Mouse (Mus musculus) liver, embryonic 12.5 days (tissue): ENCODE measurements at regions not wholly inside any gene's neighbourhood (a gene's known extent, or its start where the extent isn't known, plus 50 kb on each side); places are given as distances from the start of the nearest gene placed in this dataset.

Source experiments
- ATAC-seq: fragments of 200-750 bp; cut with Nextera tagmentation; 2 replicates; pipeline ENCODE4 v1.8.0; 2017; ENCODE audit warnings: moderate number of reproducible peaks, mild to moderate bottlenecking, moderate library complexity
- H3K27ac ChIP-seq: fragments of 300-500 bp; sonication (generic); 2 replicates; pipeline ENCODE4 v1.5.1; 2016; ENCODE audit warnings: mild to moderate bottlenecking
- H3K27me3 ChIP-seq: fragments of 300-500 bp; sonication (generic); replicated peaks from 2 replicates; pipeline ENCODE4 v1.6.1; 2016; ENCODE audit warnings: mild to moderate bottlenecking, moderate library complexity
- H3K36me3 ChIP-seq: fragments of 300-500 bp; sonication (generic); 2 replicates; pipeline ENCODE4 v1.6.1; 2016; ENCODE audit warnings: mild to moderate bottlenecking, moderate library complexity
- H3K4me1 ChIP-seq: fragments of 300-500 bp; sonication (generic); 2 replicates; pipeline ENCODE4 v1.6.1; 2016
- H3K4me2 ChIP-seq: fragments of 300-500 bp; sonication (generic); 2 replicates; pipeline ENCODE4 v1.6.1; 2016; ENCODE audit warnings: mild to moderate bottlenecking, moderate library complexity
- H3K4me3 ChIP-seq: fragments of 300-500 bp; sonication (generic); 2 replicates; pipeline ENCODE4 v1.5.1; 2016; ENCODE audit warnings: mild to moderate bottlenecking, moderate library complexity
- H3K9ac ChIP-seq: fragments of 300-500 bp; sonication (generic); 2 replicates; pipeline ENCODE4 v1.6.1; 2016; ENCODE audit warnings: mild to moderate bottlenecking, moderate library complexity
- H3K9me3 ChIP-seq: fragments of 300-500 bp; sonication (generic); replicated peaks from 2 replicates; pipeline ENCODE4 v1.6.1; 2016; ENCODE audit warnings: mild to moderate bottlenecking, moderate library complexity
- WGBS: fragments of 180-500 bp; shearing (Covaris S2); methylation state at CpG from one replicate; pipeline ENCODE4 v1.1.7; 2016; ENCODE audit not compliant: insufficient replicate concordance; 5-methylcytosine and 5-hydroxymethylcytosine counted together

GRCm38 (mm10) chr13:47916456-47916855 is 344.6 kb upstream of the Id4 start:
- Histone ChIP-seq H3K36me3 (no peaks in the 10 kb centered on the region), H3K4me2 (no peak overlapping the region), H3K27ac (no peak overlapping the region), H3K27me3 (no peaks in the 10 kb centered on the region), H3K4me3 (no peak overlapping the region), H3K9ac (no peak overlapping the region), H3K9me3 (no peaks in the 10 kb centered on the region; the same call in 1 of the 2 replicates), H3K4me1 (no peaks in the 10 kb centered on the region)
- ATAC-seq = no peak
- WGBS = 75% methylated on average over 8 of the region's 8 CpGs

GRCm38 (mm10) chr13:47917370-47917769 is 343.7 kb upstream of the Id4 start:
- no peak overlapping the region for H3K9ac ChIP-seq
- H3K4me1 ChIP-seq = no peaks in the 10 kb centered on the region
- no peak overlapping the region for H3K4me2 ChIP-seq
- 81% methylated on average over 3 of the region's 3 CpGs for WGBS
- no peaks in the 10 kb centered on the region for H3K36me3 ChIP-seq
- H3K9me3 ChIP-seq = no peaks in the 10 kb centered on the region; the same call in 1 of the 2 replicates
- no peak overlapping the region for H3K4me3 ChIP-seq
- ATAC-seq = no peak
- no peaks in the 10 kb centered on the region for H3K27me3 ChIP-seq
- no peak overlapping the region for H3K27ac ChIP-seq

GRCm38 (mm10) chr13:47921044-47921443 is 340.0 kb upstream of the Id4 start:
- ATAC-seq = no peak
- H3K27me3 ChIP-seq = no peaks in the 10 kb centered on the region
- no peak overlapping the region for H3K4me3 ChIP-seq
- H3K27ac ChIP-seq = no peak overlapping the region
- H3K9ac ChIP-seq = no peak overlapping the region
- H3K4me2 ChIP-seq = no peak overlapping the region
- 40% methylated on average over 5 of the region's 5 CpGs for WGBS
- no peaks in the 10 kb centered on the region for H3K36me3 ChIP-seq
- H3K9me3 ChIP-seq = no peaks in the 10 kb centered on the region; the same call in 1 of the 2 replicates
- no peaks in the 10 kb centered on the region for H3K4me1 ChIP-seq

- Histone ChIP-seq H3K27ac (no peak overlapping the region), H3K27me3 (no peaks in the 10 kb centered on the region), H3K4me3 (no peak overlapping the region), H3K4me1 (no peaks in the 10 kb centered on the region), H3K36me3 (no peaks in the 10 kb centered on the region), H3K4me2 (no peak overlapping the region), H3K9me3 (no peaks in the 10 kb centered on the region), H3K9ac (no peak overlapping the region)
- 69% methylated on average over 2 of the region's 2 CpGs for WGBS
- no peak for ATAC-seq
These were observed 320.3 kb upstream of the Id4 start for GRCm38 (mm10) chr13:47940696-47941095.

GRCm38 (mm10) chr13:47942368-47942787 is 318.6 kb upstream of the Id4 start:
- 17% methylated on average over 8 of the region's 8 CpGs for WGBS
- Histone ChIP-seq H3K27me3 (no peaks in the 10 kb centered on the region), H3K36me3 (no peaks in the 10 kb centered on the region), H3K4me3 (no peak overlapping the region), H3K9ac (no peak overlapping the region), H3K9me3 (no peaks in the 10 kb centered on the region), H3K27ac (no peak overlapping the region), H3K4me2 (no peak overlapping the region), H3K4me1 (no peaks in the 10 kb centered on the region)
- ATAC-seq = no peak

- H3K9ac ChIP-seq = no peak overlapping the region
- H3K4me2 ChIP-seq = no peak overlapping the region
- H3K36me3 ChIP-seq = no peaks in the 10 kb centered on the region
- H3K27me3 ChIP-seq = no peaks in the 10 kb centered on the region
- no peak overlapping the region for H3K4me3 ChIP-seq
- H3K27ac ChIP-seq = no peak overlapping the region
- H3K4me1 ChIP-seq = no peaks in the 10 kb centered on the region
- WGBS = 69% methylated on average over 5 of the region's 5 CpGs
- no peak for ATAC-seq
- no peaks in the 10 kb centered on the region for H3K9me3 ChIP-seq
These were observed 317.4 kb upstream of the Id4 start for GRCm38 (mm10) chr13:47943645-47944044.

- Histone ChIP-seq H3K4me3 (no peak overlapping the region), H3K27me3 (no peaks in the 10 kb centered on the region), H3K4me2 (no peak overlapping the region), H3K9ac (no peak overlapping the region), H3K9me3 (no peaks in the 10 kb centered on the region), H3K27ac (no peak overlapping the region), H3K36me3 (no peaks in the 10 kb centered on the region), H3K4me1 (no peaks in the 10 kb centered on the region)
- 79% methylated on average over 10 of the region's 10 CpGs for WGBS
- no peak for ATAC-seq
These were observed 312.7 kb upstream of the Id4 start for GRCm38 (mm10) chr13:47948098-47948865.

- H3K9ac ChIP-seq = no peak overlapping the region
- ATAC-seq = no peak
- WGBS = 37% methylated on average over 2 of the region's 2 CpGs
- no peaks in the 10 kb centered on the region for H3K4me1 ChIP-seq
- H3K4me3 ChIP-seq = no peak overlapping the region
- H3K9me3 ChIP-seq = no peaks in the 10 kb centered on the region
- H3K36me3 ChIP-seq = no peaks in the 10 kb centered on the region
- H3K4me2 ChIP-seq = no peak overlapping the region
- no peaks in the 10 kb centered on the region for H3K27me3 ChIP-seq
- no peak overlapping the region for H3K27ac ChIP-seq
These were observed 310.6 kb upstream of the Id4 start for GRCm38 (mm10) chr13:47950456-47950855.

GRCm38 (mm10) chr13:47951043-47951442 is 310.0 kb upstream of the Id4 start:
- H3K27ac ChIP-seq = no peak overlapping the region
- H3K4me3 ChIP-seq = no peak overlapping the region
- no peak for ATAC-seq
- no peaks in the 10 kb centered on the region for H3K4me1 ChIP-seq
- no peaks in the 10 kb centered on the region for H3K36me3 ChIP-seq
- WGBS = 73% methylated on average over 10 of the region's 10 CpGs
- H3K9me3 ChIP-seq = no peaks in the 10 kb centered on the region
- H3K27me3 ChIP-seq = no peaks in the 10 kb centered on the region
- H3K4me2 ChIP-seq = no peak overlapping the region
- no peak overlapping the region for H3K9ac ChIP-seq

- no peaks in the 10 kb centered on the region for H3K27me3 ChIP-seq
- no peak overlapping the region for H3K9ac ChIP-seq
- no peak overlapping the region for H3K4me2 ChIP-seq
- no peak overlapping the region for H3K4me3 ChIP-seq
- no peaks in the 10 kb centered on the region for H3K9me3 ChIP-seq
- no peaks in the 10 kb centered on the region for H3K36me3 ChIP-seq
- H3K4me1 ChIP-seq = no peaks in the 10 kb centered on the region
- WGBS = 41% methylated on average over 3 of the region's 3 CpGs
- H3K27ac ChIP-seq = no peak overlapping the region
- no peak for ATAC-seq
These were observed 308.1 kb upstream of the Id4 start for GRCm38 (mm10) chr13:47952946-47953345.

GRCm38 (mm10) chr13:47953776-47954175 is 307.3 kb upstream of the Id4 start:
- Histone ChIP-seq H3K4me2 (no peak overlapping the region), H3K27me3 (no peaks in the 10 kb centered on the region), H3K27ac (no peak overlapping the region), H3K36me3 (no peaks in the 10 kb centered on the region), H3K4me3 (no peak overlapping the region), H3K9me3 (no peaks in the 10 kb centered on the region), H3K4me1 (no peaks in the 10 kb centered on the region), H3K9ac (no peak overlapping the region)
- no peak for ATAC-seq
- WGBS = 62% methylated on average over 7 of the region's 7 CpGs

GRCm38 (mm10) chr13:47955504-47955903 is 305.5 kb upstream of the Id4 start:
- H3K4me2 ChIP-seq = no peak overlapping the region
- H3K4me1 ChIP-seq = no peaks in the 10 kb centered on the region
- WGBS = 78% methylated on average over 10 of the region's 10 CpGs

GRCm38 (mm10) chr13:47957662-47958061 is 303.4 kb upstream of the Id4 start:
- Histone ChIP-seq H3K27ac (no peak overlapping the region), H3K4me2 (no peak overlapping the region), H3K4me3 (no peak overlapping the region), H3K27me3 (no peaks in the 10 kb centered on the region), H3K9ac (no peak overlapping the region), H3K4me1 (no peaks in the 10 kb centered on the region), H3K9me3 (no peaks in the 10 kb centered on the region), H3K36me3 (no peaks in the 10 kb centered on the region)
- 83% methylated on average over 11 of the region's 11 CpGs for WGBS
- no peak for ATAC-seq

More at GRCm38 (mm10) chr13:47955504-47955903, 305.5 kb upstream of the Id4 start:
- Histone ChIP-seq H3K4me3 (no peak overlapping the region), H3K27ac (no peak overlapping the region), H3K27me3 (no peaks in the 10 kb centered on the region), H3K9me3 (no peaks in the 10 kb centered on the region), H3K36me3 (no peaks in the 10 kb centered on the region), H3K9ac (no peak overlapping the region)
- ATAC-seq = no peak
